Mouse (Mus musculus) intestine, embryonic 16.5 days (tissue): ENCODE measurements around the gene Kpna7. TPM values are rescaled to one million over a fixed set of nuclear protein-coding genes. Genes with fewer than 3 reads are reported as not detected.
A peak's percentile ranks its signal among the peaks of the same experiment; 100 is the strongest.
"Not testable (repeated sequence)": the region's sequence is repeated elsewhere in the genome, so short reads cannot be mapped to it uniquely, and the experiment has no call there.

ENCODE experiments used
- ATAC-seq: fragments of 200-750 bp; cut with Nextera tagmentation; 2 replicates; pipeline ENCODE4 v1.8.0; 2017; ENCODE audit warnings: moderate TSS enrichment, moderate library complexity
- H3K27ac ChIP-seq: fragments of 300-500 bp; sonication (generic); 2 replicates; pipeline ENCODE4 v1.5.1; 2014; ENCODE audit warnings: mild to moderate bottlenecking, low read length
- H3K27me3 ChIP-seq: fragments of 300-500 bp; sonication (generic); replicated peaks from 2 replicates; pipeline ENCODE4 v1.6.1; 2014; ENCODE audit warnings: low read length, control low read depth, mixed read lengths; ENCODE audit not compliant: control insufficient read depth, insufficient read depth
- H3K36me3 ChIP-seq: fragments of 300-500 bp; sonication (generic); 2 replicates; pipeline ENCODE4 v1.6.1; 2014; ENCODE audit warnings: low read length, control low read depth; ENCODE audit not compliant: control insufficient read depth, insufficient read depth
- H3K4me1 ChIP-seq: fragments of 300-500 bp; sonication (generic); 2 replicates; pipeline ENCODE4 v1.6.1; 2014; ENCODE audit warnings: low read length, control low read depth, mixed read lengths; ENCODE audit not compliant: control insufficient read depth, insufficient read depth
- H3K4me2 ChIP-seq: fragments of 300-500 bp; sonication (generic); 2 replicates; pipeline ENCODE4 v1.6.1; 2014; ENCODE audit warnings: low read depth, low read length, control low read depth
- H3K4me3 ChIP-seq: fragments of 300-500 bp; sonication (generic); 2 replicates; pipeline ENCODE4 v1.5.1; 2014; ENCODE audit warnings: mild to moderate bottlenecking, low read length
- H3K9ac ChIP-seq: fragments of 300-500 bp; sonication (generic); 2 replicates; pipeline ENCODE4 v1.6.1; 2014; ENCODE audit warnings: low read depth, low read length
- H3K9me3 ChIP-seq: fragments of 300-500 bp; sonication (generic); 2 replicates; pipeline ENCODE4 v1.6.1; 2016; ENCODE audit warnings: low read length, control low read depth; ENCODE audit not compliant: control insufficient read depth
- WGBS: fragments of 180-500 bp; shearing (Covaris S2); extraction: QIAGEN DNeasy Blood & Tissue Kit; methylation state at CpG from one replicate; pipeline ENCODE4 v1.1.7; 2014; 5-methylcytosine and 5-hydroxymethylcytosine counted together
- polyA plus RNA-seq: library from polyadenylated mRNA; unstranded; fragments of >200 nt; fragmentation: Nextera tagmentation; extraction: Ambion mirVana; gene quantifications from 2 replicates; pipeline ENCODE4 v1.2.1, GENCODE M21; 2015

Gene Kpna7
- polyA plus RNA-seq: 0.34 and 0.40 TPM in 2 replicates

- Histone ChIP-seq H3K36me3 (no peaks in the 10 kb centered on the region), H3K27me3 (no peaks in the 10 kb centered on the region), H3K9ac (peak within 1 kb of the TSS; percentile 96), H3K4me2 (peak within 1 kb of the TSS; percentile 90), H3K4me1 (peaks cover 8% of the 10 kb centered on the region; the same call in 1 of the 2 replicates), H3K27ac (peak within 1 kb of the TSS; percentile 77), H3K9me3 (no peaks in the 10 kb centered on the region), H3K4me3 (peak within 1 kb of the TSS; percentile 89)
- ATAC-seq: peak; percentile 99
- WGBS: under 1% methylated on average over 54 of the region's 54 CpGs
Observed at GRCm38 (mm10) chr5:145083632-145084451, at the start of gene Kpna7, which contains the start of gene Arpc1a. Gene Kpna7, minus strand, starts transcription at chr5:145084030. Gene Arpc1a, plus strand, starts transcription at chr5:145083830.

- H3K27ac ChIP-seq, H3K4me2 ChIP-seq, H3K4me3 ChIP-seq, H3K9ac ChIP-seq, H3K27me3 ChIP-seq, ATAC-seq, H3K9me3 ChIP-seq: not testable (repeated sequence)
- 91% methylated on average over 6 of the region's 6 CpGs for WGBS
- Histone ChIP-seq H3K4me1 (peaks cover 11% of the 10 kb centered on the region), H3K36me3 (peaks cover 30% of the 10 kb centered on the region)
Observed at GRCm38 (mm10) chr5:145133275-145133674, 49.4 kb upstream of the Kpna7 start.

- Histone ChIP-seq H3K4me1 (no peaks in the 10 kb centered on the region), H3K27ac (no peak overlapping the region), H3K4me2 (no peak overlapping the region), H3K9ac (no peak overlapping the region), H3K36me3 (peaks cover 35% of the 10 kb centered on the region), H3K4me3 (no peak overlapping the region), H3K27me3 (no peaks in the 10 kb centered on the region), H3K9me3 (no peaks in the 10 kb centered on the region)
- ATAC-seq: no peak
- 85% methylated on average over 3 of the region's 3 CpGs for WGBS
Observed at GRCm38 (mm10) chr5:145130995-145131394, 47.2 kb upstream of the Kpna7 start.

- Histone ChIP-seq H3K27ac (no peak overlapping the region), H3K9me3 (no peaks in the 10 kb centered on the region), H3K9ac (no peak overlapping the region), H3K4me1 (no peaks in the 10 kb centered on the region), H3K4me3 (no peak overlapping the region), H3K4me2 (no peak overlapping the region), H3K36me3 (peaks cover 38% of the 10 kb centered on the region), H3K27me3 (no peaks in the 10 kb centered on the region)
- no peak for ATAC-seq
- WGBS: 82% methylated on average over 11 of the region's 11 CpGs
Observed at GRCm38 (mm10) chr5:145130191-145130590, 46.4 kb upstream of the Kpna7 start.

GRCm38 (mm10) chr5:145129773-145130172 is 45.9 kb upstream of the Kpna7 start:
- not testable (repeated sequence) for H3K4me1 ChIP-seq, H3K9ac ChIP-seq, H3K27me3 ChIP-seq, ATAC-seq, H3K9me3 ChIP-seq, H3K4me2 ChIP-seq, H3K27ac ChIP-seq, H3K4me3 ChIP-seq
- peaks cover 40% of the 10 kb centered on the region for H3K36me3 ChIP-seq
- WGBS: 87% methylated on average over 3 of the region's 6 CpGs

GRCm38 (mm10) chr5:145129124-145129523 is 45.3 kb upstream of the Kpna7 start:
- no peak for ATAC-seq

GRCm38 (mm10) chr5:145126580-145126979 is 42.8 kb upstream of the Kpna7 start:
- no peak overlapping the region for H3K27ac ChIP-seq
- H3K9me3 ChIP-seq: no peaks in the 10 kb centered on the region
- H3K4me3 ChIP-seq: no peak overlapping the region
- no peak overlapping the region for H3K4me2 ChIP-seq
- H3K27me3 ChIP-seq: no peaks in the 10 kb centered on the region
- H3K36me3 ChIP-seq: peaks cover 34% of the 10 kb centered on the region
- no peak overlapping the region for H3K9ac ChIP-seq
- H3K4me1 ChIP-seq: no peaks in the 10 kb centered on the region
- 90% methylated on average over 9 of the region's 9 CpGs for WGBS
- no peak for ATAC-seq

More at GRCm38 (mm10) chr5:145129124-145129523, 45.3 kb upstream of the Kpna7 start:
- H3K4me2 ChIP-seq: no peak overlapping the region
- H3K4me1 ChIP-seq: no peaks in the 10 kb centered on the region
- H3K27ac ChIP-seq: no peak overlapping the region
- 89% methylated on average over 4 of the region's 4 CpGs for WGBS
- no peaks in the 10 kb centered on the region for H3K9me3 ChIP-seq
- H3K9ac ChIP-seq: no peak overlapping the region
- H3K4me3 ChIP-seq: no peak overlapping the region
- peaks cover 39% of the 10 kb centered on the region for H3K36me3 ChIP-seq
- H3K27me3 ChIP-seq: no peaks in the 10 kb centered on the region

GRCm38 (mm10) chr5:145123396-145123795 is 39.6 kb upstream of the Kpna7 start:
- H3K27me3 ChIP-seq: no peaks in the 10 kb centered on the region
- no peak for ATAC-seq
- H3K4me1 ChIP-seq: no peaks in the 10 kb centered on the region
- no peak overlapping the region for H3K27ac ChIP-seq
- peaks cover 26% of the 10 kb centered on the region for H3K36me3 ChIP-seq
- no peak overlapping the region for H3K4me3 ChIP-seq
- H3K4me2 ChIP-seq: no peak overlapping the region
- 92% methylated on average over 19 of the region's 19 CpGs for WGBS
- H3K9ac ChIP-seq: no peak overlapping the region
- H3K9me3 ChIP-seq: no peaks in the 10 kb centered on the region

- Histone ChIP-seq H3K4me3 (no peak overlapping the region), H3K9me3 (no peaks in the 10 kb centered on the region)
Observed at GRCm38 (mm10) chr5:145120921-145121320, 37.1 kb upstream of the Kpna7 start.

More at GRCm38 (mm10) chr5:145120921-145121320, 37.1 kb upstream of the Kpna7 start:
- no peak overlapping the region for H3K27ac ChIP-seq
- peaks cover 15% of the 10 kb centered on the region; the same call in 1 of the 2 replicates for H3K36me3 ChIP-seq
- peaks cover 18% of the 10 kb centered on the region for H3K4me1 ChIP-seq
- WGBS: 65% methylated on average over 7 of the region's 7 CpGs
- no peaks in the 10 kb centered on the region for H3K27me3 ChIP-seq
- no peak overlapping the region for H3K9ac ChIP-seq
- no peak for ATAC-seq
- no peak overlapping the region for H3K4me2 ChIP-seq
